Mouse (Mus musculus): ENCODE data around the gene Tmem109.

Gene Tmem109

GRCm38 (mm10) chr19:10881426-10882154, at the start of gene Tmem109:
Gene Tmem109, minus strand, starts transcription at chr19:10882001.
- DNase-seq, result peak; percentile 94

- DNase-seq, result no peak
These were observed 48.8 kb upstream of the Tmem109 start for GRCm38 (mm10) chr19:10930641-10931040.

GRCm38 (mm10) chr19:10926666-10927065, 44.9 kb upstream of the Tmem109 start:
- no peak for DNase-seq

- DNase-seq, result peak; percentile 68
These were observed 44.4 kb upstream of the Tmem109 start for GRCm38 (mm10) chr19:10926123-10926621.

GRCm38 (mm10) chr19:10924220-10924619, 42.4 kb upstream of the Tmem109 start:
- DNase-seq, result no peak

GRCm38 (mm10) chr19:10921058-10921457, 39.3 kb upstream of the Tmem109 start:
- DNase-seq, result no peak

GRCm38 (mm10) chr19:10920532-10920931, 38.7 kb upstream of the Tmem109 start, which contains the start of gene Zp1:
Gene Zp1, minus strand, starts transcription at chr19:10920632.
- DNase-seq, result no peak

GRCm38 (mm10) chr19:10918321-10918991, 36.7 kb upstream of the Tmem109 start:
- DNase-seq, result no peak

- DNase-seq, result no peak
These were observed 34.7 kb upstream of the Tmem109 start for GRCm38 (mm10) chr19:10916506-10916905.

- DNase-seq, result no peak
These were observed 33.1 kb upstream of the Tmem109 start for GRCm38 (mm10) chr19:10914870-10915269.

- DNase-seq, result no peak
These were observed 32.5 kb upstream of the Tmem109 start for GRCm38 (mm10) chr19:10914291-10914690.

GRCm38 (mm10) chr19:10909087-10909721, 27.4 kb upstream of the Tmem109 start:
- no peak for DNase-seq

GRCm38 (mm10) chr19:10907891-10908290, 26.1 kb upstream of the Tmem109 start:
- DNase-seq, result peak; percentile 75

- no peak for DNase-seq
These were observed 23.9 kb upstream of the Tmem109 start for GRCm38 (mm10) chr19:10905728-10906000.

- peak; percentile 78 for DNase-seq
These were observed 23.3 kb upstream of the Tmem109 start for GRCm38 (mm10) chr19:10904927-10905727.

GRCm38 (mm10) chr19:10904512-10904911, 22.7 kb upstream of the Tmem109 start:
- no peak for DNase-seq

GRCm38 (mm10) chr19:10901046-10901445, 19.2 kb upstream of the Tmem109 start:
- no peak for DNase-seq

GRCm38 (mm10) chr19:10900315-10900714, 18.5 kb upstream of the Tmem109 start:
- DNase-seq, result no peak

- no peak for DNase-seq
These were observed 15.7 kb upstream of the Tmem109 start for GRCm38 (mm10) chr19:10897491-10897890.

GRCm38 (mm10) chr19:10896849-10897248, 15.0 kb upstream of the Tmem109 start:
- DNase-seq, result no peak

GRCm38 (mm10) chr19:10895708-10896107, 13.9 kb upstream of the Tmem109 start:
- DNase-seq, result no peak

- DNase-seq, result peak; percentile 98
These were observed 13.3 kb upstream of the Tmem109 start, which contains the start of gene Prpf19 for GRCm38 (mm10) chr19:10895016-10895528. Gene Prpf19, plus strand, starts transcription at chr19:10895231.

GRCm38 (mm10) chr19:10892201-10892600, 10.4 kb upstream of the Tmem109 start:
- DNase-seq, result no peak

Data from kidney, adult 9 months (tissue).